Mouse (Mus musculus) layer of hippocampus, adult 11-12 months (tissue): Measurements from ENCODE around the gene Foxe3.
"Not testable (repeated sequence)": the region's sequence is repeated elsewhere in the genome, so short reads cannot be mapped to it uniquely, and the experiment has no call there.

Source experiments
- DNase-seq: peaks from one replicate; pipeline ENCODE4 v3.0.0; 2022; ENCODE audit warnings: low spot score

Foxe3 gene

GRCm38 (mm10) chr4:114925917-114926312, at the start of gene Foxe3:
TSS of gene Foxe3 (minus strand) at chr4:114926013.
- no peak for DNase-seq

GRCm38 (mm10) chr4:114973229-114973740, 47.5 kb upstream of the Foxe3 start:
- no peak for DNase-seq

- no peak for DNase-seq
Observed at GRCm38 (mm10) chr4:114970736-114971135, 44.9 kb upstream of the Foxe3 start.

GRCm38 (mm10) chr4:114960881-114961280, 35.1 kb upstream of the Foxe3 start:
- not testable (repeated sequence) for DNase-seq

- DNase-seq, result no peak
Observed at GRCm38 (mm10) chr4:114959533-114959932, 33.7 kb upstream of the Foxe3 start.

- no peak for DNase-seq
Observed at GRCm38 (mm10) chr4:114958786-114959185, 33.0 kb upstream of the Foxe3 start.

- peak; percentile 24 for DNase-seq
Observed at GRCm38 (mm10) chr4:114958231-114958630, 32.4 kb upstream of the Foxe3 start.

- no peak for DNase-seq
Observed at GRCm38 (mm10) chr4:114957403-114957802, 31.6 kb upstream of the Foxe3 start.

GRCm38 (mm10) chr4:114953172-114953571, 27.4 kb upstream of the Foxe3 start:
- DNase-seq, result no peak

- DNase-seq, result no peak
Observed at GRCm38 (mm10) chr4:114947852-114948481, 22.2 kb upstream of the Foxe3 start.

- DNase-seq, result peak; percentile 88
Observed at GRCm38 (mm10) chr4:114947395-114947794, 21.6 kb upstream of the Foxe3 start.

GRCm38 (mm10) chr4:114946416-114946815, 20.6 kb upstream of the Foxe3 start:
- no peak for DNase-seq

GRCm38 (mm10) chr4:114945021-114945420, 19.2 kb upstream of the Foxe3 start:
- DNase-seq, result no peak

- DNase-seq, result no peak
Observed at GRCm38 (mm10) chr4:114942583-114942982, 16.8 kb upstream of the Foxe3 start.

- no peak for DNase-seq
Observed at GRCm38 (mm10) chr4:114942112-114942511, 16.3 kb upstream of the Foxe3 start.

- DNase-seq, result no peak
Observed at GRCm38 (mm10) chr4:114941311-114941710, 15.5 kb upstream of the Foxe3 start.

- no peak for DNase-seq
Observed at GRCm38 (mm10) chr4:114938248-114938647, 12.4 kb upstream of the Foxe3 start.

- DNase-seq, result no peak
Observed at GRCm38 (mm10) chr4:114937459-114938047, 11.7 kb upstream of the Foxe3 start.

- no peak for DNase-seq
Observed at GRCm38 (mm10) chr4:114934188-114934587, 8.4 kb upstream of the Foxe3 start.

GRCm38 (mm10) chr4:114932747-114933146, 6.9 kb upstream of the Foxe3 start:
- DNase-seq, result no peak

- no peak for DNase-seq
Observed at GRCm38 (mm10) chr4:114929155-114929554, 3.3 kb upstream of the Foxe3 start.

GRCm38 (mm10) chr4:114924971-114925916, 569 bp downstream of the Foxe3 start:
- DNase-seq, result no peak

GRCm38 (mm10) chr4:114917091-114917490, 8.7 kb downstream of the Foxe3 start:
- DNase-seq, result peak; percentile 19
